Mouse (Mus musculus) granulocyte monocyte progenitor cell, adult 5-6 weeks (primary cell): ENCODE measurements at regions not wholly inside any gene's neighbourhood (a gene's known extent, or its start where the extent isn't known, plus 50 kb on each side); places are given as distances from the start of the nearest gene placed in this dataset.

ENCODE experiments used
- ATAC-seq: replicated peaks from 2 replicates; pipeline ENCODE4 v1.8.0; 2016; ENCODE audit warnings: mild to moderate bottlenecking, moderate TSS enrichment, inconsistent platforms; ENCODE audit not compliant: poor library complexity, severe bottlenecking

- ATAC-seq, result no peak
These were observed 1545.9 kb upstream of the Gulo start for GRCm38 (mm10) chr14:67554897-67555296.

- ATAC-seq, result no peak
These were observed 1541.6 kb upstream of the Gulo start for GRCm38 (mm10) chr14:67550462-67551185.

- no peak for ATAC-seq
These were observed 1539.7 kb upstream of the Gulo start for GRCm38 (mm10) chr14:67548750-67549149.

GRCm38 (mm10) chr14:67545036-67545435, 1536.0 kb upstream of the Gulo start:
- ATAC-seq, result no peak

GRCm38 (mm10) chr14:67541271-67541711, 1532.3 kb upstream of the Gulo start:
- no peak for ATAC-seq

GRCm38 (mm10) chr14:67538696-67539095, 1529.7 kb upstream of the Gulo start:
- no peak for ATAC-seq

GRCm38 (mm10) chr14:67536787-67537659, 1528.0 kb upstream of the Gulo start:
- ATAC-seq, result no peak

- ATAC-seq, result no peak
These were observed 1497.9 kb upstream of the Gulo start for GRCm38 (mm10) chr14:67506729-67507395.

- no peak for ATAC-seq
These were observed 1483.1 kb upstream of the Gulo start for GRCm38 (mm10) chr14:67492086-67492485.

- ATAC-seq, result no peak
These were observed 1477.7 kb upstream of the Gulo start for GRCm38 (mm10) chr14:67486676-67487075.

GRCm38 (mm10) chr14:67485449-67485800, 1476.4 kb upstream of the Gulo start:
- no peak for ATAC-seq

- no peak for ATAC-seq
These were observed 1475.8 kb upstream of the Gulo start for GRCm38 (mm10) chr14:67484533-67485448.
